Mouse (Mus musculus) ovary, adult 18-20 months (tissue): ENCODE results near the gene Ahnak2.

Experiments used
- DNase-seq: peaks from one replicate; pipeline ENCODE4 v3.0.0; 2022; ENCODE audit warnings: low spot score, mixed read lengths

Ahnak2 gene

GRCm38 (mm10) chr12:112796551-112797510, 5.6 kb downstream of the Ahnak2 start:
- no peak for DNase-seq

GRCm38 (mm10) chr12:112795466-112796104, 6.9 kb downstream of the Ahnak2 start:
- DNase-seq = no peak

- no peak for DNase-seq
Observed at GRCm38 (mm10) chr12:112794998-112795397, 7.5 kb downstream of the Ahnak2 start.

GRCm38 (mm10) chr12:112794356-112794816, 8.1 kb downstream of the Ahnak2 start:
- no peak for DNase-seq

GRCm38 (mm10) chr12:112793601-112794355, 8.7 kb downstream of the Ahnak2 start:
- DNase-seq = peak; percentile 80

GRCm38 (mm10) chr12:112791026-112791425, 11.4 kb downstream of the Ahnak2 start:
- no peak for DNase-seq

- DNase-seq = no peak
Observed at GRCm38 (mm10) chr12:112774481-112774880, 28.0 kb downstream of the Ahnak2 start.

- DNase-seq = no peak
Observed at GRCm38 (mm10) chr12:112774026-112774425, 28.4 kb downstream of the Ahnak2 start.

GRCm38 (mm10) chr12:112773366-112773765, 29.1 kb downstream of the Ahnak2 start:
- no peak for DNase-seq

- DNase-seq = no peak
Observed at GRCm38 (mm10) chr12:112772306-112772705, 30.2 kb downstream of the Ahnak2 start.

- DNase-seq = no peak
Observed at GRCm38 (mm10) chr12:112770396-112770795, 32.1 kb downstream of the Ahnak2 start.

- no peak for DNase-seq
Observed at GRCm38 (mm10) chr12:112769751-112770150, 32.7 kb downstream of the Ahnak2 start.

- no peak for DNase-seq
Observed at GRCm38 (mm10) chr12:112769031-112769430, 33.4 kb downstream of the Ahnak2 start.

- no peak for DNase-seq
Observed at GRCm38 (mm10) chr12:112768166-112768565, 34.3 kb downstream of the Ahnak2 start.

- DNase-seq = no peak
Observed at GRCm38 (mm10) chr12:112767036-112767890, 35.2 kb downstream of the Ahnak2 start.

GRCm38 (mm10) chr12:112766586-112766985, 35.9 kb downstream of the Ahnak2 start:
- DNase-seq = no peak

GRCm38 (mm10) chr12:112764991-112765390, 37.5 kb downstream of the Ahnak2 start:
- DNase-seq = no peak

GRCm38 (mm10) chr12:112764141-112764540, 38.3 kb downstream of the Ahnak2 start:
- no peak for DNase-seq

GRCm38 (mm10) chr12:112763176-112763575, 39.3 kb downstream of the Ahnak2 start:
- DNase-seq = no peak

GRCm38 (mm10) chr12:112762018-112762417, 40.4 kb downstream of the Ahnak2 start:
- no peak for DNase-seq

GRCm38 (mm10) chr12:112761411-112761810, 41.0 kb downstream of the Ahnak2 start:
- no peak for DNase-seq
